In genomic region chr1:138963161-138963867, GRCm38 (mm10) we compare ENCODE assay signal across 8 mouse cellular contexts. TPM values are rescaled to one million over a fixed set of nuclear protein-coding genes. Genes with fewer than 3 reads are reported as not detected.
A peak's percentile ranks its signal among the peaks of the same experiment; 100 is the strongest.
DNase-seq lines count a peak whose midpoint lies in the region; ATAC-seq lines count a peak whose summit lies in the region.

Dennd1b (plus strand) TSS chr1:138963435.

- peak within 1 kb of the TSS; percentile 96 for H3K27ac ChIP-seq in hindbrain, embryonic 16.5 days (ENCODE audit: low read depth, low read length)

- 0% methylated on average over 17 of the region's 69 CpGs for WGBS in hindbrain, embryonic 16.5 days

- H3K4me1 ChIP-seq in hindbrain, embryonic 16.5 days (ENCODE audit: control insufficient read depth, insufficient read depth, low read depth, low read length) = peaks cover 10% of the 10 kb centered on the region

- H3K4me3 ChIP-seq in hindbrain, embryonic 16.5 days (ENCODE audit: low read length) = peak within 1 kb of the TSS; percentile 90

- H3K27me3 ChIP-seq in hindbrain, embryonic 16.5 days (replicated peaks; ENCODE audit: control insufficient read depth, insufficient read depth, low read length) = no peaks in the 10 kb centered on the region

- H3K4me2 ChIP-seq in hindbrain, embryonic 16.5 days (ENCODE audit: low read length) = peak within 1 kb of the TSS; percentile 62

- H3K9ac ChIP-seq in hindbrain, embryonic 16.5 days (ENCODE audit: low read depth, low read length) = peak within 1 kb of the TSS; percentile 97

- H3K9me3 ChIP-seq in hindbrain, embryonic 16.5 days (ENCODE audit: control insufficient read depth, low read length) = no peaks in the 10 kb centered on the region

- ATAC-seq in hindbrain, embryonic 16.5 days = peak; percentile 85

- DNase-seq in T-cell, adult 2 months (ENCODE audit: low spot score) = peak; percentile 67
- DNase-seq in cerebellum, postnatal 36 days = peak; percentile 68 to 69
- DNase-seq in gastrocnemius, adult 8-10 months (ENCODE audit: low spot score in 2 of 2) = peak; percentile 30 to 43
- DNase-seq in left cerebral cortex, adult 18-20 months (ENCODE audit: low spot score in 2 of 2) = peak; percentile 48 to 63
- DNase-seq in lung, postnatal 4 days = peak; percentile 77 to 80
- peak; percentile 41 for DNase-seq in retina, postnatal 7 days (ENCODE audit: low read depth, low spot score)
- peak; percentile 87 for DNase-seq in thymus, postnatal 4 days

- no peaks in the 10 kb centered on the region for H3K36me3 ChIP-seq in hindbrain, embryonic 16.5 days (ENCODE audit: control insufficient read depth, insufficient read depth, low read length)

RNA-seq across cellular contexts. Expression of gene Dennd1b, which starts in this region (rescaled TPM):
- 10 to 100 TPM; 20.7 to 29.5 (median 22.2) TPM for total RNA-seq in gastrocnemius, adult 8-10 months (2022)
- 6.3 and 7.9 TPM in 2 replicates for polyA plus RNA-seq in hindbrain, embryonic 16.5 days (2015; fragmentation: Nextera tagmentation; extraction: Ambion mirVana)
- 10 to 100 TPM; 52.9 to 53.9 TPM for total RNA-seq in left cerebral cortex, adult 18-20 months (2021)

Comparison
In these comparisons a context has a peak if more than half of its experiments do, and no peak if none do; other contexts are left out.
1. Peak in every context shown above with its lines: DNase-seq, ATAC-seq, H3K4me3 ChIP-seq and H3K27ac ChIP-seq.
2. DNase-seq: peak in every context shown above with its lines; median percentile 87 in thymus, postnatal 4 days; 78 in lung, postnatal 4 days; 68 in cerebellum, postnatal 36 days; 67 in T-cell, adult 2 months; 56 in left cerebral cortex, adult 18-20 months; 41 in retina, postnatal 7 days; 36 in gastrocnemius, adult 8-10 months.